Mouse (Mus musculus): ENCODE measurements around the gene Galnt14. TPM values are rescaled to one million over a fixed set of nuclear protein-coding genes. Genes with fewer than 3 reads are reported as not detected.
A peak's percentile ranks its signal among the peaks of the same experiment; 100 is the strongest.

The Galnt14 gene
- polyA plus RNA-seq, 1 experiment: 21.5 TPM

- H3K4me1 ChIP-seq (ENCODE audit: control insufficient read depth, insufficient read depth, low read length): peaks cover 3% of the 10 kb centered on the region; the same call in 1 of the 2 replicates
- peak overlapping the region; percentile 60 for H3K4me3 ChIP-seq (ENCODE audit: insufficient read depth, low read length)
- H3K27ac ChIP-seq (ENCODE audit: insufficient read depth, low read length): peak overlapping the region; percentile 18; the same call in 1 of the 2 replicates
- TF ChIP-seq POLR2A (IDR thresholded peaks at IDR 0.05; ENCODE audit: extremely low read depth, insufficient read depth, low read length): no peak
- no peak for TF ChIP-seq CTCF (IDR thresholded peaks at IDR 0.05; ENCODE audit: extremely low read depth, insufficient read depth, low read length)
Observed at GRCm38 (mm10) chr17:73709131-73710041, 867 bp downstream of the Galnt14 start.

GRCm38 (mm10) chr17:73708451-73708850 is 1.8 kb downstream of the Galnt14 start:
- H3K27ac ChIP-seq (ENCODE audit: insufficient read depth, low read length): no peak overlapping the region
- TF ChIP-seq POLR2A (IDR thresholded peaks at IDR 0.05; ENCODE audit: extremely low read depth, insufficient read depth, low read length) (no peak), CTCF (IDR thresholded peaks at IDR 0.05; ENCODE audit: extremely low read depth, insufficient read depth, low read length) (no peak)
- peak overlapping the region; percentile 60 for H3K4me3 ChIP-seq (ENCODE audit: insufficient read depth, low read length)
- peaks cover 3% of the 10 kb centered on the region; the same call in 1 of the 2 replicates for H3K4me1 ChIP-seq (ENCODE audit: control insufficient read depth, insufficient read depth, low read length)

GRCm38 (mm10) chr17:73703571-73703970 is 6.7 kb downstream of the Galnt14 start:
- Histone ChIP-seq H3K4me3 (ENCODE audit: insufficient read depth, low read length) (no peak overlapping the region), H3K27ac (ENCODE audit: insufficient read depth, low read length) (no peak overlapping the region), H3K4me1 (ENCODE audit: control insufficient read depth, insufficient read depth, low read length) (no peaks in the 10 kb centered on the region)
- TF ChIP-seq POLR2A (IDR thresholded peaks at IDR 0.05; ENCODE audit: extremely low read depth, insufficient read depth, low read length) (no peak), CTCF (IDR thresholded peaks at IDR 0.05; ENCODE audit: extremely low read depth, insufficient read depth, low read length) (no peak)

- no peak for TF ChIP-seq CTCF (IDR thresholded peaks at IDR 0.05; ENCODE audit: extremely low read depth, insufficient read depth, low read length)
- TF ChIP-seq POLR2A (IDR thresholded peaks at IDR 0.05; ENCODE audit: extremely low read depth, insufficient read depth, low read length): no peak
- Histone ChIP-seq H3K4me3 (ENCODE audit: insufficient read depth, low read length) (no peak overlapping the region), H3K4me1 (ENCODE audit: control insufficient read depth, insufficient read depth, low read length) (no peaks in the 10 kb centered on the region; the same call in 1 of the 2 replicates), H3K27ac (ENCODE audit: insufficient read depth, low read length) (no peak overlapping the region)
Observed at GRCm38 (mm10) chr17:73701016-73701415, 9.2 kb downstream of the Galnt14 start.

GRCm38 (mm10) chr17:73699881-73700280 is 10.4 kb downstream of the Galnt14 start:
- H3K4me1 ChIP-seq (ENCODE audit: control insufficient read depth, insufficient read depth, low read length): no peaks in the 10 kb centered on the region; the same call in 1 of the 2 replicates
- H3K27ac ChIP-seq (ENCODE audit: insufficient read depth, low read length): no peak overlapping the region
- no peak overlapping the region for H3K4me3 ChIP-seq (ENCODE audit: insufficient read depth, low read length)
- TF ChIP-seq POLR2A (IDR thresholded peaks at IDR 0.05; ENCODE audit: extremely low read depth, insufficient read depth, low read length): no peak

GRCm38 (mm10) chr17:73694206-73694952 is 15.9 kb downstream of the Galnt14 start:
- no peak overlapping the region for H3K4me3 ChIP-seq (ENCODE audit: insufficient read depth, low read length)
- TF ChIP-seq POLR2A (IDR thresholded peaks at IDR 0.05; ENCODE audit: extremely low read depth, insufficient read depth, low read length) (no peak), CTCF (IDR thresholded peaks at IDR 0.05; ENCODE audit: extremely low read depth, insufficient read depth, low read length) (no peak)
- H3K27ac ChIP-seq (ENCODE audit: insufficient read depth, low read length): no peak overlapping the region
- no peaks in the 10 kb centered on the region; the same call in 1 of the 2 replicates for H3K4me1 ChIP-seq (ENCODE audit: control insufficient read depth, insufficient read depth, low read length)

- H3K4me1 ChIP-seq (ENCODE audit: control insufficient read depth, insufficient read depth, low read length): no peaks in the 10 kb centered on the region; the same call in 1 of the 2 replicates
- no peak overlapping the region for H3K27ac ChIP-seq (ENCODE audit: insufficient read depth, low read length)
- no peak overlapping the region for H3K4me3 ChIP-seq (ENCODE audit: insufficient read depth, low read length)
- TF ChIP-seq CTCF (IDR thresholded peaks at IDR 0.05; ENCODE audit: extremely low read depth, insufficient read depth, low read length) (no peak), POLR2A (IDR thresholded peaks at IDR 0.05; ENCODE audit: extremely low read depth, insufficient read depth, low read length) (no peak)
Observed at GRCm38 (mm10) chr17:73688261-73688660, 22.0 kb downstream of the Galnt14 start.

- H3K4me1 ChIP-seq (ENCODE audit: control insufficient read depth, insufficient read depth, low read length): no peaks in the 10 kb centered on the region; the same call in 1 of the 2 replicates
- no peak for TF ChIP-seq POLR2A (IDR thresholded peaks at IDR 0.05; ENCODE audit: extremely low read depth, insufficient read depth, low read length)
- TF ChIP-seq CTCF (IDR thresholded peaks at IDR 0.05; ENCODE audit: extremely low read depth, insufficient read depth, low read length): no peak
- H3K27ac ChIP-seq (ENCODE audit: insufficient read depth, low read length): no peak overlapping the region
- no peak overlapping the region for H3K4me3 ChIP-seq (ENCODE audit: insufficient read depth, low read length)
Observed at GRCm38 (mm10) chr17:73686292-73686691, 24.0 kb downstream of the Galnt14 start.

GRCm38 (mm10) chr17:73684746-73685145 is 25.5 kb downstream of the Galnt14 start:
- TF ChIP-seq POLR2A (IDR thresholded peaks at IDR 0.05; ENCODE audit: extremely low read depth, insufficient read depth, low read length) (no peak), CTCF (IDR thresholded peaks at IDR 0.05; ENCODE audit: extremely low read depth, insufficient read depth, low read length) (no peak)
- Histone ChIP-seq H3K27ac (ENCODE audit: insufficient read depth, low read length) (no peak overlapping the region), H3K4me1 (ENCODE audit: control insufficient read depth, insufficient read depth, low read length) (no peaks in the 10 kb centered on the region; the same call in 1 of the 2 replicates), H3K4me3 (ENCODE audit: insufficient read depth, low read length) (no peak overlapping the region)

Data from cortical plate, adult 2 months (tissue).